Mouse (Mus musculus): Measurements from ENCODE around the gene Dab2ip. TPM values are rescaled to one million over a fixed set of nuclear protein-coding genes. Genes with fewer than 3 reads are reported as not detected.
A peak's percentile ranks its signal among the peaks of the same experiment; 100 is the strongest.

The Dab2ip gene
- polyA plus RNA-seq, 1 experiment from 2014 or later: 52.3 TPM

GRCm38 (mm10) chr2:35680833-35681232 lies 122.8 kb downstream of the Dab2ip start:
- WGBS: 19% methylated on average over 6 of the region's 6 CpGs
- H3K4me1 ChIP-seq: peaks cover 100% of the 10 kb centered on the region
- 0 out of 2 replicates have a peak, but pooled peaks have one; percentile 10 for ATAC-seq (ENCODE audit: low FRiP score, low read depth)

GRCm38 (mm10) chr2:35684005-35684404 lies 125.9 kb downstream of the Dab2ip start:
- no peaks in the 10 kb centered on the region for H3K27me3 ChIP-seq
- ATAC-seq (ENCODE audit: low FRiP score, low read depth): no peak
- H3K4me3 ChIP-seq: no peak overlapping the region
- H3K4me2 ChIP-seq (replicated peaks): no peak overlapping the region
- H3K36me3 ChIP-seq: peaks cover 6% of the 10 kb centered on the region; the same call in 1 of the 2 replicates
- 24% methylated on average over 3 of the region's 3 CpGs for WGBS
- H3K9ac ChIP-seq: no peak overlapping the region
- H3K27ac ChIP-seq: no peak overlapping the region
- H3K9me3 ChIP-seq: no peaks in the 10 kb centered on the region
- H3K4me1 ChIP-seq: peaks cover 100% of the 10 kb centered on the region

More at GRCm38 (mm10) chr2:35680833-35681232, 122.8 kb downstream of the Dab2ip start:
- H3K4me3 ChIP-seq: no peak overlapping the region
- H3K4me2 ChIP-seq (replicated peaks): 0 out of 2 replicates have a peak overlapping the region, but pooled peaks have one; percentile 15
- H3K27ac ChIP-seq: peak overlapping the region; percentile 65; the same call in 1 of the 2 replicates
- H3K9ac ChIP-seq: no peak overlapping the region
- H3K9me3 ChIP-seq: no peaks in the 10 kb centered on the region
- peaks cover 3% of the 10 kb centered on the region; the same call in 1 of the 2 replicates for H3K36me3 ChIP-seq
- H3K27me3 ChIP-seq: no peaks in the 10 kb centered on the region

DNA sequence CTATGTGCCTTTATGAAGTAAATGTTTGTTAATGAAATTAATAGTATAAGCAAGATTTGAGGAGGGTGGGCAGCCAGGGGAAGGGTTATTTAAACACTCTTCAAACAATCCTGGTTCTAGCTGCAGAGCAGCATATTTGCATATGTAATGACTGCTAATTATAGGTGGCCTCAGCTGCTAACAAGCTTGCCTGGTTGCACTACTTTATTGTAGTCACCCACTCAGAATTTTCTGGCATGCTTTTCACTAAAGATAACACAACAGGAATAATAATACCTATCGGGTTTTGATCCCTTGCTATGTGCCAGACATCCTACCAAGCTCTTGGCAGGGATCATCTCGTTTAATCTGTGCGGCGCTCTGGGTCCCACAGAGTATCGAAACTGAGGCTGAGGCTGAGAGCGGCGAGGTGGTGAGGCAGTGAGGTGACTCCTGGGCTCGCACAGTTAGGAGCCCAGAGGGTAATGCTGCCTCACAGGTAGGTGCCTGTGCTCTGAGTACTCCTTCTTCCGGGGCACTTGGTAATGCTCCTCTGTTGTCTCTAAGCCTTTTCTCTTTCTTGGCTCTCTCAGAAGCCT lies 126.8 kb downstream of the Dab2ip start:
- H3K36me3 ChIP-seq: peaks cover 6% of the 10 kb centered on the region; the same call in 1 of the 2 replicates
- ATAC-seq (ENCODE audit: low FRiP score, low read depth): no peak
- WGBS: 55% methylated on average over 9 of the region's 9 CpGs

GRCm38 (mm10) chr2:35686104-35686503 lies 128.0 kb downstream of the Dab2ip start:
- H3K27me3 ChIP-seq: no peaks in the 10 kb centered on the region
- 75% methylated on average over 7 of the region's 7 CpGs for WGBS
- no peak overlapping the region for H3K4me2 ChIP-seq (replicated peaks)
- H3K4me1 ChIP-seq: peaks cover 100% of the 10 kb centered on the region
- no peak overlapping the region for H3K9ac ChIP-seq
- H3K4me3 ChIP-seq: no peak overlapping the region
- no peak overlapping the region for H3K27ac ChIP-seq
- no peak for ATAC-seq (ENCODE audit: low FRiP score, low read depth)
- H3K9me3 ChIP-seq: no peaks in the 10 kb centered on the region
- peaks cover 6% of the 10 kb centered on the region; the same call in 1 of the 2 replicates for H3K36me3 ChIP-seq

More for the DNA sequence above, 126.8 kb downstream of the Dab2ip start:
- no peaks in the 10 kb centered on the region for H3K9me3 ChIP-seq
- H3K4me2 ChIP-seq (replicated peaks): no peak overlapping the region
- peaks cover 100% of the 10 kb centered on the region for H3K4me1 ChIP-seq
- no peak overlapping the region for H3K4me3 ChIP-seq
- H3K27me3 ChIP-seq: no peaks in the 10 kb centered on the region
- H3K9ac ChIP-seq: no peak overlapping the region
- H3K27ac ChIP-seq: no peak overlapping the region

- H3K4me1 ChIP-seq: peaks cover 100% of the 10 kb centered on the region
- no peaks in the 10 kb centered on the region for H3K27me3 ChIP-seq
- peaks cover 6% of the 10 kb centered on the region; the same call in 1 of the 2 replicates for H3K36me3 ChIP-seq
- no peak overlapping the region for H3K4me3 ChIP-seq
- H3K4me2 ChIP-seq (replicated peaks): no peak overlapping the region
- WGBS: 67% methylated on average over 5 of the region's 5 CpGs
- H3K9me3 ChIP-seq: no peaks in the 10 kb centered on the region
- H3K9ac ChIP-seq: no peak overlapping the region
- peak overlapping the region; percentile 28; the same call in 1 of the 2 replicates for H3K27ac ChIP-seq
- ATAC-seq (ENCODE audit: low FRiP score, low read depth): no peak
These were observed 129.5 kb downstream of the Dab2ip start for GRCm38 (mm10) chr2:35687557-35688070.

- Histone ChIP-seq H3K4me3 (no peak overlapping the region), H3K27me3 (no peaks in the 10 kb centered on the region), H3K27ac (peak overlapping the region; percentile 28; the same call in 1 of the 2 replicates), H3K4me1 (peaks cover 100% of the 10 kb centered on the region), H3K9ac (no peak overlapping the region), H3K4me2 (replicated peaks) (no peak overlapping the region), H3K36me3 (peaks cover 6% of the 10 kb centered on the region; the same call in 1 of the 2 replicates), H3K9me3 (no peaks in the 10 kb centered on the region)
- ATAC-seq (ENCODE audit: low FRiP score, low read depth): no peak
- 64% methylated on average over 4 of the region's 4 CpGs for WGBS
These were observed 130.1 kb downstream of the Dab2ip start for GRCm38 (mm10) chr2:35688121-35688520.

- Histone ChIP-seq H3K27ac (no peak overlapping the region), H3K9ac (no peak overlapping the region), H3K4me2 (replicated peaks) (no peak overlapping the region), H3K36me3 (peaks cover 6% of the 10 kb centered on the region; the same call in 1 of the 2 replicates), H3K27me3 (no peaks in the 10 kb centered on the region), H3K4me3 (no peak overlapping the region), H3K9me3 (no peaks in the 10 kb centered on the region), H3K4me1 (peaks cover 100% of the 10 kb centered on the region)
- WGBS: 89% methylated on average over 5 of the region's 5 CpGs
- no peak for ATAC-seq (ENCODE audit: low FRiP score, low read depth)
These were observed 130.5 kb downstream of the Dab2ip start for GRCm38 (mm10) chr2:35688581-35688980.

GRCm38 (mm10) chr2:35689881-35690280 lies 131.8 kb downstream of the Dab2ip start:
- H3K4me2 ChIP-seq (replicated peaks): no peak overlapping the region
- peaks cover 6% of the 10 kb centered on the region; the same call in 1 of the 2 replicates for H3K36me3 ChIP-seq
- 48% methylated on average over 2 of the region's 2 CpGs for WGBS
- H3K27ac ChIP-seq: no peak overlapping the region; the same call in 1 of the 2 replicates
- H3K27me3 ChIP-seq: no peaks in the 10 kb centered on the region
- H3K4me1 ChIP-seq: peaks cover 100% of the 10 kb centered on the region
- H3K4me3 ChIP-seq: no peak overlapping the region
- no peaks in the 10 kb centered on the region for H3K9me3 ChIP-seq
- no peak for ATAC-seq (ENCODE audit: low FRiP score, low read depth)
- no peak overlapping the region for H3K9ac ChIP-seq

GRCm38 (mm10) chr2:35691257-35692049 lies 133.4 kb downstream of the Dab2ip start:
- Histone ChIP-seq H3K4me3 (no peak overlapping the region), H3K4me2 (replicated peaks) (0 out of 2 replicates have a peak overlapping the region, but pooled peaks have one; percentile 3), H3K27me3 (no peaks in the 10 kb centered on the region), H3K36me3 (no peaks in the 10 kb centered on the region), H3K9ac (peak overlapping the region; percentile 43; the same call in 1 of the 2 replicates), H3K4me1 (peaks cover 100% of the 10 kb centered on the region), H3K9me3 (no peaks in the 10 kb centered on the region), H3K27ac (peak overlapping the region; percentile 66)
- WGBS: 17% methylated on average over 7 of the region's 7 CpGs
- ATAC-seq (ENCODE audit: low FRiP score, low read depth): peak; percentile 37

DNA sequence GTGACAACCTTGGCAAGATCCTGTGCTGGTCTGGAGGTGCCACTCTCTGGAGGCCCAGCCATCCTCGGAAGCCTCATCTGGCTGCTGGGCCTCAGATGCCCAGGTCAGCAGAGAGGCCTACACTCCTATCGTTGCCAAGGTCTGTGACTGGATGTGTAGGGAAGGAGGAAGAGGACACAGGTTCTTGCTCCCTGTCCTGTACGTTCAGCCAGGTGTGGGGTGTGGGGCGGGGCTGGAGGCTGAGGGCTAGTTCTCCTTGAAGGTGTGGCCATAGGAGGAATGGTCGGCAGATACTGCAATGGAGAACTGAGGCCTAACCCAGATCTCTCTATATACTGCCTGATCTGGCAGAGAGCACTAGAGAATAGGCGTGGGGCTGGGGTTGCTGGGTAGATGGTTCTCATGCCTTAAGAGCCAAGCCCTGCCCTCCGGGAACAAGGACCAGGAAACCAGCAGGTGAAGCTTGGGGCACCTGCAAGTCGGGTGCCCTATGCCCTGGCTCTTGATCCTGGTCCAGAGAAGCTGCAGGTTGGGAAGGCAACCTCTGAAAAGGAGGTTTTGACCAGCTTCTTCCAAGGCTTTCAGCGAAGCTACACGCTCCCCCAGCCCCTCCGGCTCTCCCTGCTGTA lies 134.3 kb downstream of the Dab2ip start:
- Histone ChIP-seq H3K27me3 (no peaks in the 10 kb centered on the region), H3K9ac (no peak overlapping the region), H3K36me3 (no peaks in the 10 kb centered on the region), H3K4me1 (peaks cover 100% of the 10 kb centered on the region), H3K4me3 (no peak overlapping the region), H3K4me2 (replicated peaks) (0 out of 2 replicates have a peak overlapping the region, but pooled peaks have one; percentile 3), H3K9me3 (no peaks in the 10 kb centered on the region), H3K27ac (peak overlapping the region; percentile 22; the same call in 1 of the 2 replicates)
- no peak for ATAC-seq (ENCODE audit: low FRiP score, low read depth)
- WGBS: 78% methylated on average over 11 of the region's 11 CpGs

DNA sequence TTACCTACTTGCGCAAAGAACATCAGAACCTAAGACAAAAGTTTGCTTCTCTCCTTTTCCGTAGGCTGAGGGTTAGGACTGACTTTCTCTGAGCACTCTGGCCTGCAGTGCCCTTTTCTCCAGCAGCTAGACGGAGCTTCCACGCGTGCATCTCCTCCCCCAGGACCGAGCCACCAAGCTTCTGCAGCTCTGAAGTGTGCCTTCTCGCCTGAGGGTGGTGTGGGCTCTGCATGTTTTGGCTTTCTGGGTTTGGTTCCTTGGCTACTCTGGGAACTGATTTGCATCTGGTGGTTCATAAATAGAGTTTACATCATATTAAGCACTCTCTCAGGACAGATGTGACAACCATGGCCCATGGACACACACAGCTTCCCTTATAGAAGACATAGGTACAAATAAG lies 135.0 kb downstream of the Dab2ip start:
- Histone ChIP-seq H3K4me3 (no peak overlapping the region), H3K27me3 (no peaks in the 10 kb centered on the region), H3K27ac (no peak overlapping the region), H3K9me3 (no peaks in the 10 kb centered on the region), H3K9ac (no peak overlapping the region), H3K36me3 (no peaks in the 10 kb centered on the region), H3K4me1 (peaks cover 100% of the 10 kb centered on the region), H3K4me2 (replicated peaks) (no peak overlapping the region)
- WGBS: 85% methylated on average over 7 of the region's 7 CpGs
- no peak for ATAC-seq (ENCODE audit: low FRiP score, low read depth)
